Mouse (Mus musculus) limb, embryonic 14.5 days (tissue): ENCODE results near the gene Metap1. TPM values are rescaled to one million over a fixed set of nuclear protein-coding genes. Genes with fewer than 3 reads are reported as not detected.

ENCODE experiments used
- ATAC-seq: fragments of 200-750 bp; cut with Nextera tagmentation; 2 replicates; pipeline ENCODE4 v1.8.0; 2017; ENCODE audit warnings: low read depth, moderate number of reproducible peaks, moderate TSS enrichment; ENCODE audit not compliant: low FRiP score
- DNase-seq: peaks from one replicate; pipeline ENCODE4 v3.0.0-alpha.2; 2015; ENCODE audit warnings: low spot score
- H3K27ac ChIP-seq: fragments of 300-500 bp; sonication (generic); replicated peaks from 2 replicates; pipeline ENCODE4 v1.5.1; 2014; ENCODE audit warnings: low read depth, mild to moderate bottlenecking, low read length, moderate library complexity, mixed read lengths
- H3K27me3 ChIP-seq: fragments of 300-500 bp; sonication (generic); 2 replicates; pipeline ENCODE4 v1.6.1; 2014; ENCODE audit warnings: low read length, mixed read lengths; ENCODE audit not compliant: control insufficient read depth, insufficient read depth
- H3K36me3 ChIP-seq: fragments of 300-500 bp; sonication (generic); 2 replicates; pipeline ENCODE4 v1.6.1; 2014; ENCODE audit warnings: mild to moderate bottlenecking, low read length, moderate library complexity, mixed read lengths; ENCODE audit not compliant: control insufficient read depth, insufficient read depth
- H3K4me1 ChIP-seq: fragments of 300-500 bp; sonication (generic); 2 replicates; pipeline ENCODE4 v1.6.1; 2014; ENCODE audit warnings: antibody characterized with exemption, low read length, mixed read lengths; ENCODE audit not compliant: control insufficient read depth, insufficient read depth
- H3K4me2 ChIP-seq: fragments of 300-500 bp; sonication (generic); replicated peaks from 2 replicates; pipeline ENCODE4 v1.6.1; 2014; ENCODE audit warnings: low read depth, mild to moderate bottlenecking, low read length, moderate library complexity; ENCODE audit not compliant: severe bottlenecking
- H3K4me3 ChIP-seq: fragments of 300-500 bp; sonication (generic); replicated peaks from 2 replicates; pipeline ENCODE4 v1.5.1; 2014; ENCODE audit warnings: low read length
- H3K9ac ChIP-seq: fragments of 300-500 bp; sonication (generic); 2 replicates; pipeline ENCODE4 v1.6.1; 2014; ENCODE audit warnings: mild to moderate bottlenecking, low read depth, low read length, moderate library complexity; ENCODE audit not compliant: severe bottlenecking
- H3K9me3 ChIP-seq: fragments of 300-500 bp; sonication (generic); 2 replicates; pipeline ENCODE4 v1.6.1; 2016; ENCODE audit warnings: low read length; ENCODE audit not compliant: control insufficient read depth
- POLR2A ChIP-seq: fragments of 200-500 bp; IDR thresholded peaks from 2 replicates; pipeline ENCODE4 v1.8.0; 2012; ENCODE audit warnings: inconsistent platforms, mild to moderate bottlenecking, moderate library complexity, borderline replicate concordance; ENCODE audit not compliant: insufficient read depth, insufficient read length; ENCODE audit errors: extremely low read depth
- WGBS: fragments of 180-500 bp; shearing (Covaris S2); extraction: QIAGEN DNeasy Blood & Tissue Kit; methylation state at CpG from one replicate; pipeline ENCODE4 v1.1.7; 2014; 5-methylcytosine and 5-hydroxymethylcytosine counted together
- polyA plus RNA-seq, 2 experiments: library from polyadenylated mRNA; depleted of rRNA in 1 of 2; stranded (reverse) in 1 of 2; unstranded in 1 of 2; fragments of >200 nt; fragmentation: Nextera tagmentation in 1 of 2; extraction: Ambion mirVana in 1 of 2; gene quantifications; 2 replicates each; pipeline versions ENCODE4 v1.2.1 to v1.2.3; 2012 to 2014

Metap1 gene
- polyA plus RNA-seq, 2 experiments = 45.5 to 51.5 TPM

GRCm38 (mm10) chr3:138523956-138524355 is 34.6 kb upstream of the Metap1 start:
- Histone ChIP-seq H3K9ac (no peak overlapping the region), H3K4me2 (no peak overlapping the region), H3K27ac (no peak overlapping the region), H3K9me3 (no peaks in the 10 kb centered on the region), H3K27me3 (no peaks in the 10 kb centered on the region), H3K36me3 (no peaks in the 10 kb centered on the region), H3K4me1 (peaks cover 11% of the 10 kb centered on the region), H3K4me3 (no peak overlapping the region)
- WGBS = 89% methylated on average over 4 of the region's 4 CpGs
- DNase-seq (no peak), ATAC-seq (no peak)
- TF ChIP-seq POLR2A = no peak

DNA sequence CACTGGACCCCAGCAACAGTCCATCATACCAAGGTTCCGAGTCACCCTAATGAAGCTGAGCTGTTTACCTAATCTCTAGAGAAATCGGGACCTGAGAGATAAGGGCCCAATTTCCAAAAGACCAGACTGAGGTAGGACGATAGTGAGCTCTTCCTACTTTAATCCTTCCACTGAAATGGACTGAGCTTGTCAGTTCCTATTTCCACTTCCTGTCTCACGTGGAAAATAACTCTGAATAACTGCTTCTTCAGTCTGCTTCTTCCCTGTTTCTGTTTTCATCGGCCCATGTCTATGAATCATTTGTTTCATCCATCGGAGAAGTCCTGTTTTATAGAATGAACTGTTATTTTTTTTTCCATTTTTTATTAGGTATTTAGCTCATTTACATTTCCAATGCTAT is 29.9 kb upstream of the Metap1 start:
- no peak for TF ChIP-seq POLR2A
- no peak overlapping the region for H3K9ac ChIP-seq
- ATAC-seq (no peak), DNase-seq (no peak)
- H3K4me3 ChIP-seq = no peak overlapping the region
- no peaks in the 10 kb centered on the region for H3K9me3 ChIP-seq
- no peak overlapping the region for H3K4me2 ChIP-seq
- no peaks in the 10 kb centered on the region for H3K36me3 ChIP-seq
- no peaks in the 10 kb centered on the region for H3K4me1 ChIP-seq
- no peak overlapping the region for H3K27ac ChIP-seq
- no peaks in the 10 kb centered on the region for H3K27me3 ChIP-seq
- 78% methylated on average over 6 of the region's 6 CpGs for WGBS

DNA sequence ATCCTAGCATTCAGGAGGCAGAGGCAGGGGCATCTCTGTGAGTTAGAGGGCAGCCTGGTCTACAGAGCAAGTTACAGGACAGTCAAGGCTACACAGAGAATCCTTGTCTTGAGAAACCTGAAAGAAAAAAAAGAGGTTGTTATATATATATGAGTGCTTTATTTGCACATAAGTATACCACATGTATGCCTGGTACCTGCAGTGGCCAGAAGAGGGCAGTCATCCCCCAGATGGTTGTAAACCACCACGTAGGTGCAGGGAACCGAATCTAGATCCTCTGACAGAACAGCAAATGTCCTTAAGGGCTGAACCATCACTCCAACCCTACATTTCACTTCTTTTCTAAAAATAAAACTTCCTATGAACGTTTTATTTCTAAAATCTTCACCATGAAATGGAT is 28.6 kb upstream of the Metap1 start:
- Histone ChIP-seq H3K9ac (no peak overlapping the region), H3K9me3 (no peaks in the 10 kb centered on the region), H3K36me3 (no peaks in the 10 kb centered on the region), H3K4me3 (no peak overlapping the region), H3K27me3 (no peaks in the 10 kb centered on the region), H3K4me1 (no peaks in the 10 kb centered on the region), H3K4me2 (no peak overlapping the region), H3K27ac (no peak overlapping the region)
- no peak for DNase-seq
- TF ChIP-seq POLR2A = no peak
- 55% methylated on average over 3 of the region's 3 CpGs for WGBS
- no peak for ATAC-seq

DNA sequence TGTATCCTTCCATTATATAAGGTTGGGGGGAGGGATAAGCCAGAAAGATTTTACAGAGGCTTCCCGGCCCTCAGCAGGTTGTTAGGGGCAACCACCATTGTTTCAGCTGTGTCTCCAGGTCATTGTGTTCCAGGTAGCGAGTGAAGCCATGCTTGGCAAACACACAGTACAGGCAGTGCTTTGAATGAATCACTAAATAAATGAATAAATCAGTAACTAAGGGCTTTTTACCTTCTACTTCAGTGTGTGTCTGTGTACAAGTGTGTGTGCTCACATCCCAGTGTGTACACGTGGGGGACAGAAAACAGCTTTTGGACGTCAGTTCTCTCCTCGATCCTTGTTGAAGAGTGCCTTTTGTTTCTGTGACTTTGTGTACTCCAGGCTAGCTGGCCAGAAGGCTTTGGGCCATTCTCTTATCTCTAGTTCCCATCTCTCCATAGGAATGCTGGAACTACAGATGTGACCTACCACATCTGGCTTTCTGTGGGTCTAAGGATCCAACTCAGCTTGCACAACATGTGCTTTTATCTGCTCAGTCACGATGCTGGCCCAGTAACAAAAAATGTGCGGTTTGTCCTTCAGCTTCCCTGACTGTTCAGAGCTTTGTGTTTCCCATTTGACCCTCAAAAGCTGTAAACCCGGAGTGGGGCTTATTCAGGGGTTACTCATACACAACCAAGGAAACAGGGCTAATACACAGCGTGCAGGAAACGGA is 26.5 kb upstream of the Metap1 start:
- no peak for DNase-seq
- H3K4me3 ChIP-seq = no peak overlapping the region
- H3K4me2 ChIP-seq = no peak overlapping the region
- 67% methylated on average over 10 of the region's 10 CpGs for WGBS
- H3K9me3 ChIP-seq = no peaks in the 10 kb centered on the region
- no peaks in the 10 kb centered on the region; the same call in 1 of the 2 replicates for H3K4me1 ChIP-seq
- H3K27ac ChIP-seq = no peak overlapping the region
- H3K9ac ChIP-seq = no peak overlapping the region
- no peak for ATAC-seq
- H3K27me3 ChIP-seq = no peaks in the 10 kb centered on the region
- H3K36me3 ChIP-seq = no peaks in the 10 kb centered on the region
- no peak for TF ChIP-seq POLR2A

DNA sequence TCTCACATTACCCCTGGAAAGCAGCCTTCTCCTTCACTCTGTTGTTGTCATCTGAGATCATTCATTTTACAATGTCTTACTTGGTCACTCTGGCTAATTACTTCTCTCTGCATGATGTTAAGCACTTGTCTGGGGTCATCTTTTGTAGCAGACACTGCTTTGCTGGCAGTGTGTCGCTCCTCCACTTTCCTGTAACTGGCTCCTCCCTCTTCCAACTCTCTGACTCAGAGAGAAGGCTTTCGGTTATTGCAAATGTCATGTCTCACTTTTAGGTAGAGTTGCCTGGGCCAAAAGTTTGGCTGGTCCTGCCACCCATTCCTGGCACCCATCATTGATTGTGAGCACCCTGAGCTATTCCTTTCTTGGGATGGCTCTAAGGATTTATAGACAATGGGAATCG is 25.4 kb upstream of the Metap1 start:
- no peaks in the 10 kb centered on the region for H3K27me3 ChIP-seq
- H3K9me3 ChIP-seq = no peaks in the 10 kb centered on the region
- H3K9ac ChIP-seq = no peak overlapping the region
- H3K4me2 ChIP-seq = no peak overlapping the region
- no peak overlapping the region for H3K4me3 ChIP-seq
- WGBS = 74% methylated on average over 3 of the region's 3 CpGs
- no peak overlapping the region for H3K27ac ChIP-seq
- H3K36me3 ChIP-seq = no peaks in the 10 kb centered on the region
- TF ChIP-seq POLR2A = no peak
- H3K4me1 ChIP-seq = no peaks in the 10 kb centered on the region; the same call in 1 of the 2 replicates
- ATAC-seq (no peak), DNase-seq (no peak)
